Mouse (Mus musculus) embryonic facial prominence, embryonic 11.5 days (tissue): ENCODE results near the gene Entpd7. TPM values are rescaled to one million over a fixed set of nuclear protein-coding genes. Genes with fewer than 3 reads are reported as not detected.

ENCODE experiments used
- ATAC-seq: fragments of 200-750 bp; cut with Nextera tagmentation; replicated peaks from 2 replicates; pipeline ENCODE4 v1.8.0; 2017; ENCODE audit warnings: low read depth; ENCODE audit not compliant: insufficient number of reproducible peaks, low FRiP score, low TSS enrichment
- DNase-seq: peaks from one replicate; pipeline ENCODE4 v3.0.0-alpha.2; 2015; ENCODE audit warnings: low spot score
- H3K27ac ChIP-seq: fragments of 300-500 bp; sonication (generic); replicated peaks from 2 replicates; pipeline ENCODE4 v1.5.1; 2014; ENCODE audit warnings: mild to moderate bottlenecking, low read depth, low read length, control low read depth
- H3K27me3 ChIP-seq: fragments of 300-500 bp; sonication (generic); 2 replicates; pipeline ENCODE4 v1.6.1; 2014; ENCODE audit warnings: mild to moderate bottlenecking, low read length, moderate library complexity, mixed read lengths; ENCODE audit not compliant: control insufficient read depth, insufficient read depth
- H3K36me3 ChIP-seq: fragments of 300-500 bp; sonication (generic); replicated peaks from 2 replicates; pipeline ENCODE4 v1.6.1; 2014; ENCODE audit warnings: low read depth, mild to moderate bottlenecking, low read length, moderate library complexity, mixed read lengths; ENCODE audit not compliant: control insufficient read depth, insufficient read depth
- H3K4me1 ChIP-seq: fragments of 300-500 bp; sonication (generic); 2 replicates; pipeline ENCODE4 v1.6.1; 2014; ENCODE audit warnings: low read length, mixed read lengths; ENCODE audit not compliant: control insufficient read depth, insufficient read depth
- H3K4me2 ChIP-seq: fragments of 300-500 bp; sonication (generic); 2 replicates; pipeline ENCODE4 v1.6.1; 2014; ENCODE audit warnings: low read depth, mild to moderate bottlenecking, control low read depth, low read length, moderate library complexity
- H3K4me3 ChIP-seq: fragments of 300-500 bp; sonication (generic); 2 replicates; pipeline ENCODE4 v1.5.1; 2014; ENCODE audit warnings: low read depth, low read length, control low read depth
- H3K9ac ChIP-seq: fragments of 300-500 bp; sonication (generic); replicated peaks from 2 replicates; pipeline ENCODE4 v1.6.1; 2014; ENCODE audit warnings: mild to moderate bottlenecking, control low read depth, low read length
- H3K9me3 ChIP-seq: fragments of 300-500 bp; sonication (generic); replicated peaks from 2 replicates; pipeline ENCODE4 v1.6.1; 2016; ENCODE audit warnings: mild to moderate bottlenecking, low read length, inconsistent platforms, mixed read lengths; ENCODE audit not compliant: control insufficient read depth
- WGBS: fragments of 180-500 bp; shearing (Covaris S2); extraction: QIAGEN DNeasy Blood & Tissue Kit; methylation state at CpG from one replicate; pipeline ENCODE4 v1.1.7; 2014; 5-methylcytosine and 5-hydroxymethylcytosine counted together
- polyA plus RNA-seq: library from polyadenylated mRNA; unstranded; fragments of >200 nt; fragmentation: Nextera tagmentation; extraction: Ambion mirVana; gene quantifications from 2 replicates; pipeline ENCODE4 v1.2.1, GENCODE M21; 2014

Gene Entpd7
- polyA plus RNA-seq, 1 experiment from 2014 or later = 9.6 TPM

- no peak overlapping the region for H3K9ac ChIP-seq
- no peak overlapping the region for H3K4me3 ChIP-seq
- WGBS = 24% methylated on average over 6 of the region's 6 CpGs
- no peaks in the 10 kb centered on the region for H3K36me3 ChIP-seq
- H3K4me1 ChIP-seq = no peaks in the 10 kb centered on the region
- H3K27me3 ChIP-seq = no peaks in the 10 kb centered on the region
- no peaks in the 10 kb centered on the region for H3K9me3 ChIP-seq
- DNase-seq (peak; percentile 85), ATAC-seq (no peak)
- no peak overlapping the region for H3K27ac ChIP-seq
- no peak overlapping the region for H3K4me2 ChIP-seq
Observed at GRCm38 (mm10) chr19:43760504-43760903, 71.0 kb downstream of the Entpd7 start.

GRCm38 (mm10) chr19:43761543-43762256, 72.2 kb downstream of the Entpd7 start:
- Histone ChIP-seq H3K4me3 (no peak overlapping the region), H3K27me3 (no peaks in the 10 kb centered on the region), H3K9me3 (no peaks in the 10 kb centered on the region), H3K9ac (no peak overlapping the region), H3K36me3 (no peaks in the 10 kb centered on the region), H3K27ac (no peak overlapping the region), H3K4me1 (no peaks in the 10 kb centered on the region), H3K4me2 (no peak overlapping the region)
- no peak for DNase-seq
- ATAC-seq = no peak

DNA sequence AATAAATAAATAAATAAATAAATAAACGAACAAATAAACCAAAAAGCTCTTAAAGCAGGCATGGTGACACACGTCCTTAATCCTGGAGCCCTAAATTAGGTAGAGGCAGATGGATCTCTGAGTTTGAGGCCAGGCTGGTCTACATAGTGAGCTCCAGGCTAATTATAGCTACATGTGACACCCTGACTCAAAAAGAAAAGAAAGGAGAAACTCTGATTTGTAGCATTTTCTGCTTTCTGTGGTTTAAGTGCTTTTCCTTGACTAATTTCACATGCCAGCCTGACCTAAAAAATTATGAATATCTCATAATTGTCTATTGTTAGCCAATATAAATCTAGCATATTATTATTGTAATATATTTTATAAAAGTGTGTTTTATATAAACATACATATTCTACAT, 72.9 kb downstream of the Entpd7 start:
- WGBS = 81% methylated on average over 2 of the region's 2 CpGs
- Histone ChIP-seq H3K36me3 (no peaks in the 10 kb centered on the region), H3K27ac (no peak overlapping the region), H3K4me2 (no peak overlapping the region), H3K9ac (no peak overlapping the region), H3K27me3 (no peaks in the 10 kb centered on the region), H3K4me3 (no peak overlapping the region), H3K9me3 (no peaks in the 10 kb centered on the region), H3K4me1 (no peaks in the 10 kb centered on the region)
- no peak for DNase-seq
- ATAC-seq = no peak

GRCm38 (mm10) chr19:43766451-43766850, 77.0 kb downstream of the Entpd7 start:
- ATAC-seq = no peak

DNA sequence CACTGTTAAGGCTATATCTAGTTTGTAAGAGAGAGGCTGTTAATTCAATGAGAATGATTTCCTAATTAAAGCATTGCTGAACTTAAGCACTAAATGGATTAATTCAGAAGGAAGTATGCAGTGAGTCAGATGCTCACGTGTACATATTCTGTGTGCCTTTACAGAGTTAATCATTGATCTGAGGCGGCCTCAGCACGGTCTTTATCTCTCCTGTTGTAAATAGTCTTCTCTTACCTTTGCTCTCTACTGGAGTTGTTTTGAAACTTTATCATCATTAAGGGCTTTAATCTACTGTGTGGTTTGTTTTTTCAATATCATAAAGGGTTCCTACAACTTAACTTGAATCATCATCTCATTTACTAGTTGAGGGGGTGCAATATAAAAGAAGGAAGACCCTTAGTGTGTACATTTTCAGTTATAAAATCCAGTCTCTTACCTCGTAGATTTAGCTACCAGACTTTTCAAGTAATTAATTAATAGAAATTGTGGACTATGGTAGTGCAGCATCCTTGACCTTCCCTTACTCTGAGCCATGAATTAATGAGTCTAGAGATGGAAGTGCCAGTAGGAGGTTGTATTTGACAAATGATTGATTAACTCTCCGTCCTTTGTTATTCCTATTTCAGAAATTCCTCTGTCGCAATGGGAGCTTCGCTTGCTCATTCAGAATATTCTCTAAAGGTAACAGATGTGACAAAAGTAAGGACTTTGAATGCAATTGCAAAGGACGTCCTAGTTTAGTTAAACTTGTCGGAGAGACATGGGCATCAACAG, 78.3 kb downstream of the Entpd7 start:
- ATAC-seq = no peak
- WGBS = 82% methylated on average over 9 of the region's 9 CpGs
- no peak overlapping the region for H3K4me3 ChIP-seq
- H3K36me3 ChIP-seq = no peaks in the 10 kb centered on the region
- H3K9me3 ChIP-seq = no peaks in the 10 kb centered on the region
- DNase-seq = no peak
- H3K27me3 ChIP-seq = no peaks in the 10 kb centered on the region
- H3K27ac ChIP-seq = no peak overlapping the region
- H3K9ac ChIP-seq = no peak overlapping the region
- no peaks in the 10 kb centered on the region for H3K4me1 ChIP-seq
- no peak overlapping the region for H3K4me2 ChIP-seq

More at GRCm38 (mm10) chr19:43766451-43766850, 77.0 kb downstream of the Entpd7 start:
- 89% methylated on average over 5 of the region's 5 CpGs for WGBS
- no peak overlapping the region for H3K27ac ChIP-seq
- no peaks in the 10 kb centered on the region for H3K9me3 ChIP-seq
- no peak overlapping the region for H3K4me2 ChIP-seq
- no peak for DNase-seq
- no peaks in the 10 kb centered on the region for H3K36me3 ChIP-seq
- H3K4me1 ChIP-seq = no peaks in the 10 kb centered on the region
- H3K27me3 ChIP-seq = no peaks in the 10 kb centered on the region
- no peak overlapping the region for H3K4me3 ChIP-seq
- H3K9ac ChIP-seq = no peak overlapping the region

DNA sequence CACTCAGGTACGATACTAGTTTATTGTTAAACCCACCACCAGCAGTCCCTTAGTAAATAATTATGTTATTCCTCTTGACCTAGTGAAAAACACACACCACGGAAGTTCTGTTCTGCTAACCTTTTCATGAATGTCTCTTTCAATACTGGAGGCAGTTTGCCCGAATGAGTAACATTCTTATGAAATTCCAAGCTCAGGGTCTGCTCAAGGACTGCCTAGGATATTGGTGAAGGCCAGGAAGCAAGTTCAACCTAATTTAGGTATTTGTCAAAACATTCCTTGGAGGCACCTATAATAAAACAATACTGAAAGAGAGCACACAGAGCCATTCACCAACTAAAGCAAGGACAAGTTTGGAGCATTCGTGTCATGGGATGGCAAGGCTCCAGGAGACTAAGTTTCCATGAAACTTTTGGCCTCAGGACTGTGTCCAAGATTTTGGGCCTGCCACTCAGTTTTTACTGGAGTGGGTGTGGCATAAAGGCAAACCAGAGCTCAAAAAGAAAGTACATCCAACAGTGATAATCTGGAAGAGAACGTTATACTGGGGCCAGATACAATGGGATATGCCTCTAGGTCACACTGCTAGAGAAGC, 80.0 kb downstream of the Entpd7 start:
- no peak overlapping the region for H3K27ac ChIP-seq
- H3K4me3 ChIP-seq = no peak overlapping the region
- WGBS = 83% methylated on average over 5 of the region's 5 CpGs
- DNase-seq (no peak), ATAC-seq (no peak)
- H3K4me1 ChIP-seq = no peaks in the 10 kb centered on the region
- H3K9ac ChIP-seq = no peak overlapping the region
- no peaks in the 10 kb centered on the region for H3K27me3 ChIP-seq
- H3K4me2 ChIP-seq = no peak overlapping the region
- H3K36me3 ChIP-seq = no peaks in the 10 kb centered on the region
- no peaks in the 10 kb centered on the region for H3K9me3 ChIP-seq

- ATAC-seq (no peak), DNase-seq (no peak)
- no peaks in the 10 kb centered on the region for H3K4me1 ChIP-seq
- 91% methylated on average over 4 of the region's 4 CpGs for WGBS
- H3K27me3 ChIP-seq = no peaks in the 10 kb centered on the region
- no peak overlapping the region for H3K4me3 ChIP-seq
- no peaks in the 10 kb centered on the region for H3K9me3 ChIP-seq
- no peak overlapping the region for H3K9ac ChIP-seq
- no peaks in the 10 kb centered on the region for H3K36me3 ChIP-seq
- no peak overlapping the region for H3K27ac ChIP-seq
- H3K4me2 ChIP-seq = no peak overlapping the region
Observed at GRCm38 (mm10) chr19:43770584-43770983, 81.1 kb downstream of the Entpd7 start.

- no peak for ATAC-seq
- WGBS = 84% methylated on average over 5 of the region's 5 CpGs
Observed at GRCm38 (mm10) chr19:43771499-43771969, 82.1 kb downstream of the Entpd7 start.

More at GRCm38 (mm10) chr19:43771499-43771969, 82.1 kb downstream of the Entpd7 start:
- H3K9ac ChIP-seq = no peak overlapping the region
- no peak overlapping the region for H3K4me2 ChIP-seq
- H3K4me1 ChIP-seq = no peaks in the 10 kb centered on the region
- DNase-seq = no peak
- H3K27ac ChIP-seq = no peak overlapping the region
- H3K36me3 ChIP-seq = no peaks in the 10 kb centered on the region
- no peaks in the 10 kb centered on the region for H3K9me3 ChIP-seq
- no peaks in the 10 kb centered on the region for H3K27me3 ChIP-seq
- no peak overlapping the region for H3K4me3 ChIP-seq
